Mouse (Mus musculus): ENCODE data around the gene Chordc1. TPM values are rescaled to one million over a fixed set of nuclear protein-coding genes. Genes with fewer than 3 reads are reported as not detected.
"Not testable (repeated sequence)": the region's sequence is repeated elsewhere in the genome, so short reads cannot be mapped to it uniquely, and the experiment has no call there.

The Chordc1 gene
- total and polyA plus RNA-seq, 3 experiments: 207 to 299 (median 287) TPM

DNA sequence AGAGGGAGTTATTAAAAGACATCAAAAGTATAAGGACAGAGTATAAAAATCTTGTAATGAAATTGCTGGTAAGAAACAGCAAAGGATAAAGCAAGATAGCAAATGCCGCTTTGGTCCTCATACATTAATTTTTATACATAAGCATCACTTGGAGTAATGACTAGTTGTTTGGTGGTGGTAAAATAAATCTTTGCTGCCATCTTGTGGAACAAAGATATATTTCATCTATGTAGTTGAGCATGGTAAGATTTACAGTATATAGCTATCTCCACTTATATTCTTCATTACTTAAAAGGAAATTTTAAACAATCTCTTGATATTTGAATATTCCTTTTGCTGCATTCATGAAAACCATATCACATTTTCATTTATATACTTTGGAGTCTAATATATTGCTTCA lies 14.4 kb upstream of the Chordc1 start (continued):
- no peak for TF ChIP-seq TAL1 (IDR thresholded peaks at IDR 0.05; ENCODE audit: low read length)

DNA sequence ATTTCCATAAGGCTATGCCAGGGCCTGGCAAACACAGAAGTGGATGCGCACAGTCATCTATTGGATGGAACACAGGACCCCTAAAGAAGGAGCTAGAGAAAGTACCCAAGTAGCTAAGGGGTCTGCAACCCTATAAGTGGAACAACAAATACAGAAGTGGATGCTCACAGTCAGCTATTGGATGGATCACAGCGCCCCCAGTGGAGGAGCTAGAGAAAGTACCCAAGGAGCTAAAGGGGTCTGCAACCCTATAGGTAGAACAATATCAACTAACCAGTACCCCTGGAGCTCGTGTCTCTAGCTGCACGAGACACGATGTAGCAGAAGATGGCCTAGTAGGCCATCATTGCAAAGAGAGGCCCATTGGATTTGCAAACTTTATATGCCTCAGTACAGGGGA lies 13.2 kb upstream of the Chordc1 start:
- not testable (repeated sequence) for H3K36me3 ChIP-seq (ENCODE audit: control insufficient read depth in 1 of 2, insufficient read depth in 2 of 2, low read length in 2 of 2); H3K27me3 ChIP-seq (ENCODE audit: control insufficient read depth in 1 of 2, insufficient read depth in 2 of 2, low read length in 2 of 2)
- peak; percentile 34 for DNase-seq (ENCODE audit: low read depth, low spot score)

DNA sequence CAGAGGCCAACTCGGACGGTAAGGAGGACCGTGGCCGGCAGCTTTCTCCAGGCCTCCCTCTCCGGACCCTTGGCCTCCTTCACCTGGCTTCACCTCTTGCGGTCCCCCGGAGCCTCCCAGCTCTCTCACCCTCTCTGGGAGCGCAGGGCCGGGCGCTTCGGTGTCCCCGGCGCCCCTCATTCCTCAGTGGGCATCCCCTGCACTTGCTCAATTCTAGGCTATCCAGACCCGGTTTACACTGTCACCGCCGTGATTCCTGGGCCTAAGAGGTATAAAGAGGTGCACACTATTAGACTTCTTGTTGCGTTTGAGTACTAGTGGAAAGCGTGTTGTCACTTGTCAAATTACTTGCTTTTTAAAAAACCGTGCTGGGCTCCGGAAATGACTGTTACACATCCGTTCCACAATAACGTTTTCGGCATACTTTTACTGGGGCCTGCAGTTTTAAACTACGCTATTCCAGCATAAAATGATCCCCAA lies 558 bp downstream of the Chordc1 start:
- no peak for TF ChIP-seq ZC3H11A (IDR thresholded peaks at IDR 0.05; ENCODE audit: low read depth, low read length)
- 0 out of 2 replicates have a peak, but pooled peaks have one; percentile 22 for TF ChIP-seq UBTF (IDR thresholded peaks at IDR 0.05; ENCODE audit: borderline replicate concordance, insufficient read depth, low read depth, low read length)
- TF ChIP-seq BHLHE40 (IDR thresholded peaks at IDR 0.05; ENCODE audit: borderline replicate concordance, low read depth, low read length): no peak
- TF ChIP-seq TAL1 (IDR thresholded peaks at IDR 0.05; ENCODE audit: low read length): no peak
- peak; percentile 51; the same call in 1 of the 2 replicates for TF ChIP-seq TBP (IDR thresholded peaks at IDR 0.05; ENCODE audit: low read depth, low read length)
- TF ChIP-seq TCF12 (IDR thresholded peaks at IDR 0.05; ENCODE audit: low read depth, low read length): no peak
- H3K27me3 ChIP-seq (ENCODE audit: control insufficient read depth in 1 of 2, insufficient read depth in 2 of 2, low read length in 2 of 2): no peaks in the 10 kb centered on the region
- no peaks in the 10 kb centered on the region for H3K9me3 ChIP-seq (replicated peaks; ENCODE audit: insufficient read depth, low read length)
- peaks cover 27% of the 10 kb centered on the region for H3K79me2 ChIP-seq (ENCODE audit: control insufficient read depth, insufficient read depth, low read length, poor library complexity)
- peak; percentile 84 for DNase-seq (ENCODE audit: low read depth, low spot score)
- peaks cover 7 to 8% of the 10 kb centered on the region in 2 experiments for H3K4me1 ChIP-seq (ENCODE audit: control insufficient read depth in 1 of 2, insufficient read depth in 2 of 2, low read length in 2 of 2)
- peak overlapping the region; percentile 80 for H3K9ac ChIP-seq (ENCODE audit: control insufficient read depth, low read depth, low read length, poor library complexity, severe bottlenecking)
- peak overlapping the region; percentile 66 for H3K27ac ChIP-seq (ENCODE audit: control insufficient read depth, low read depth, low read length)
- peak overlapping the region; percentile 71 to 95 for H3K4me3 ChIP-seq (ENCODE audit: control insufficient read depth in 1 of 2, insufficient read depth in 1 of 2, low read depth in 2 of 2, low read length in 2 of 2)
- peaks cover 26 to 30% of the 10 kb centered on the region in 2 experiments for H3K36me3 ChIP-seq (ENCODE audit: control insufficient read depth in 1 of 2, insufficient read depth in 2 of 2, low read length in 2 of 2)

More for the DNA sequence above, 13.2 kb upstream of the Chordc1 start:
- H3K9ac ChIP-seq (ENCODE audit: control insufficient read depth, low read depth, low read length, poor library complexity, severe bottlenecking); H3K27ac ChIP-seq (ENCODE audit: control insufficient read depth, low read depth, low read length); H3K4me1 ChIP-seq (ENCODE audit: control insufficient read depth in 1 of 2, insufficient read depth in 2 of 2, low read length in 2 of 2); H3K79me2 ChIP-seq (ENCODE audit: control insufficient read depth, insufficient read depth, low read length, poor library complexity); H3K4me3 ChIP-seq (ENCODE audit: control insufficient read depth in 1 of 2, insufficient read depth in 1 of 2, low read depth in 2 of 2, low read length in 2 of 2); H3K9me3 ChIP-seq (replicated peaks; ENCODE audit: insufficient read depth, low read length): not testable (repeated sequence)
- TF ChIP-seq SMC3 (IDR thresholded peaks at IDR 0.05; ENCODE audit: low read depth, low read length) (0 out of 2 replicates have a peak, but pooled peaks have one; percentile 9), CTCF (IDR thresholded peaks at IDR 0.05 in 2 of 3, conservative IDR thresholded peaks at IDR 0.05 in 1 of 3; ENCODE audit: control insufficient read depth in 1 of 3, insufficient read depth in 1 of 3, low read depth in 2 of 3, low read length in 3 of 3, poor library complexity in 1 of 3, severe bottlenecking in 1 of 3) (peak; percentile 42 to 78 (median 59)), RAD21 (IDR thresholded peaks at IDR 0.05; ENCODE audit: low read depth, low read length) (peak; percentile 35)

DNA sequence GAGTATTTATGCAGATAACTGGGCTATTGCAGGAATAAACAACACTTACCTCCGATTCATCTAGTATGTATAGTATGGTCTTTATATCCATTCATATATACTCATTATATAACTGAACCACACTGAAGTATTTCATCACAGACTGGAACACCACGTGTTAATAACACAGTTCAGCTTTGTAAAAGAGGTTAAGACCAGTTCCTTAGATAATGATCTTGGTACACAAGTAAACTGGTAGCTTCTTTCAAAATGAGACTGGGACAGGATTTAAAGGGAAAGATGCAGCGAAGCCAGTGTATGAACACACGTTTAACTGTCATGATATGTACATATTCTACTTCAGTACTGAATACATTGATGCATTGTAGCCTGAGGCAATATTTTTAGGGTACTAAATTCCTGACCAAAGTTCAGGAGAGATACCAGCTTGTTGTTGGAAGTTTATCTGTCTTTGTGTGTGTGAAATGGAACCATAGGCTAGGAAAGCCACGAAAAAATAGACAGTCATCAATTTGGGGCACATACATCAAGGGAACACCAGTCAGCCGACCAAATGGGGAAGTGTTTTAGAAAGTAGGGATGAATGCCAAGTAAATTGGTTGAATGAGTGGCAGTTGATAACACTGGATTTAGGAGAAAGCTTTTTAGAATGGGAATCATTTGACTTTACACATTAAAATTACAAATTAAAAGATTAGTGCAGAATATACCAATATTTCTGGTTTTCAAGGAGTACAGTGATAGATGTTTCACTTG lies 1.3 kb downstream of the Chordc1 start:
- peak overlapping the region; percentile 71 to 95 for H3K4me3 ChIP-seq (ENCODE audit: control insufficient read depth in 1 of 2, insufficient read depth in 1 of 2, low read depth in 2 of 2, low read length in 2 of 2)
- H3K27me3 ChIP-seq (ENCODE audit: control insufficient read depth in 1 of 2, insufficient read depth in 2 of 2, low read length in 2 of 2): no peaks in the 10 kb centered on the region
- H3K9ac ChIP-seq (ENCODE audit: control insufficient read depth, low read depth, low read length, poor library complexity, severe bottlenecking): peak overlapping the region; percentile 80
- peaks cover 4 to 7% of the 10 kb centered on the region in 2 experiments for H3K4me1 ChIP-seq (ENCODE audit: control insufficient read depth in 1 of 2, insufficient read depth in 2 of 2, low read length in 2 of 2)
- DNase-seq (ENCODE audit: low read depth, low spot score): peak; percentile 96
- TF ChIP-seq EP300 (IDR thresholded peaks at IDR 0.05; ENCODE audit: low read depth in 1 of 2, low read length in 2 of 2): no peak
- TF ChIP-seq MEF2A (IDR thresholded peaks at IDR 0.05; ENCODE audit: extremely low read depth, insufficient replicate concordance, low read depth, low read length, poor library complexity, severe bottlenecking): no peak
- peak; percentile 62; the same call in 1 of the 2 replicates for TF ChIP-seq TBP (IDR thresholded peaks at IDR 0.05; ENCODE audit: low read depth, low read length)
- TF ChIP-seq CTCF (IDR thresholded peaks at IDR 0.05 in 2 of 3, conservative IDR thresholded peaks at IDR 0.05 in 1 of 3; ENCODE audit: control insufficient read depth in 1 of 3, insufficient read depth in 1 of 3, low read depth in 2 of 3, low read length in 3 of 3, poor library complexity in 1 of 3, severe bottlenecking in 1 of 3): no peak
- no peak for TF ChIP-seq ZC3H11A (IDR thresholded peaks at IDR 0.05; ENCODE audit: low read depth, low read length)
- TF ChIP-seq GATA1 (IDR thresholded peaks at IDR 0.05; ENCODE audit: low read depth, low read length): peak; percentile 70
- H3K27ac ChIP-seq (ENCODE audit: control insufficient read depth, low read depth, low read length): peak overlapping the region; percentile 66
- peaks cover 24 to 37% of the 10 kb centered on the region in 2 experiments for H3K36me3 ChIP-seq (ENCODE audit: control insufficient read depth in 1 of 2, insufficient read depth in 2 of 2, low read length in 2 of 2)
- H3K9me3 ChIP-seq (replicated peaks; ENCODE audit: insufficient read depth, low read length): no peaks in the 10 kb centered on the region
- H3K79me2 ChIP-seq (ENCODE audit: control insufficient read depth, insufficient read depth, low read length, poor library complexity): peaks cover 29% of the 10 kb centered on the region
